Mouse (Mus musculus) cortical plate, adult 2 months (tissue): ENCODE data around the gene Lhfp.

ENCODE experiments used
- CTCF ChIP-seq: fragments of 200-500 bp; IDR thresholded peaks from 2 replicates; pipeline ENCODE4 v1.5.1; 2011; ENCODE audit warnings: mild to moderate bottlenecking, control low read depth, low read length; ENCODE audit not compliant: insufficient read depth; ENCODE audit errors: extremely low read depth
- POLR2A ChIP-seq: fragments of 200-500 bp; IDR thresholded peaks from 2 replicates; pipeline ENCODE4 v1.6.1; 2011; ENCODE audit warnings: mild to moderate bottlenecking, low read length, control low read depth; ENCODE audit not compliant: insufficient read depth; ENCODE audit errors: extremely low read depth

DNA sequence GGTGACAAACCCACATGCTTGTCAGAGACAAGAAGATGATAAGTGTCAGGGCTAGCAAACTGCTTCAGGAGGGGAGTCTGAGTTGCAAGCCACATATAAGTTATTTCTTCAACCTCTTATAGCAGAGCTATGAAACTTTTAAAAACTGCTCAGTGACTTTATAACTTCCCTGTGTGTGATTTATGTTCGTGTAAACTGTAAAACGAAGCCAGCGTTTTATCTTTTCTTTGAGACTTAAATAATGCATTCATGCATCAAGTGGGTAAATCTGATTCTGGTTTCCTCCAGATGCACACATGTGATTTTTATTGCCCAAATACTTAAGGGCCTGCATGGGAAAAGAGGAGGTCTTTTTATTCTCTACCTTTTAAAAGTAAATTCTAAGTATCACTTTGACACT is 161.4 kb downstream of the Lhfp start:
- TF ChIP-seq POLR2A (no peak), CTCF (no peak)
